Mouse (Mus musculus): ENCODE measurements around the gene Tspan11.

The Tspan11 gene

GRCm38 (mm10) chr6:127989624-127990212, 102.3 kb downstream of the Tspan11 start:
- peak; percentile 93 for DNase-seq (ENCODE audit: low read depth, low spot score)

DNA sequence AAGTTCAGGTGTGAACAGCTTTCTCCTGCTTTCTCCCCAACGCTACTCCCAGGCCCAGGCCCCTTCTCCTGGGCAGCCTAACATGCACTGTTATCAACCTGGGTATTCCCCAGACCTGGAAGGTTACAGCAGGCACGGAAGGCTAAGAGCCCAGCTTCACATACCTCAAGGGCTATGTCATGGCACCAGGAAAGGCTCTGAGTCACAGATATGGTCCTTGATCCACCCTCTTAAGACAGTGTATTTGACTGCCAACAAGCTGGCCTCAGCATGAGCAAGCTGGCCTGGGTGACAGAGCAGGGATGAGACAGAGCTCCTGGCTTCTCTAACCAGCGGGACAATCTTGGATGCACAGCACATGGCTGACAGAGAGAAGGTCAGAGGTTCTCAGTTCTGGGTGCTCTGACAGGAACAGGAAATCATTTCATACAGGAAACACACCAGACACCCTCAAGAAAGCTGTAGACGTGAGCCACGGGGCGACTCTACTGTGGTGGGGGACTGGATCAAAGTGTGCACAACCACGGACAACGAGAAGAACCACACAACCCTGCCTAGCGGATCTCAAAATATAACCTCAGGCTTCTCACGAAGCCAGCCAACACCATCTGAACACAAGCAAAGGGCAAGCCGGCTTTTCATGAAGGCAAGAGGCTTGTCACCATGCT, 104.3 kb downstream of the Tspan11 start:
- DNase-seq (ENCODE audit: low read depth, low spot score), result peak; percentile 84

GRCm38 (mm10) chr6:127992993-127993392, 105.6 kb downstream of the Tspan11 start:
- DNase-seq (ENCODE audit: low read depth, low spot score), result no peak

- DNase-seq (ENCODE audit: low read depth, low spot score), result no peak
These were observed 109.5 kb downstream of the Tspan11 start for GRCm38 (mm10) chr6:127996928-127997327.

- DNase-seq (ENCODE audit: low read depth, low spot score), result no peak
These were observed 111.7 kb downstream of the Tspan11 start for GRCm38 (mm10) chr6:127999118-127999517.

- DNase-seq (ENCODE audit: low read depth, low spot score), result no peak
These were observed 113.4 kb downstream of the Tspan11 start for GRCm38 (mm10) chr6:128000777-128001176.

GRCm38 (mm10) chr6:128001587-128001986, 114.2 kb downstream of the Tspan11 start:
- no peak for DNase-seq (ENCODE audit: low read depth, low spot score)

DNA sequence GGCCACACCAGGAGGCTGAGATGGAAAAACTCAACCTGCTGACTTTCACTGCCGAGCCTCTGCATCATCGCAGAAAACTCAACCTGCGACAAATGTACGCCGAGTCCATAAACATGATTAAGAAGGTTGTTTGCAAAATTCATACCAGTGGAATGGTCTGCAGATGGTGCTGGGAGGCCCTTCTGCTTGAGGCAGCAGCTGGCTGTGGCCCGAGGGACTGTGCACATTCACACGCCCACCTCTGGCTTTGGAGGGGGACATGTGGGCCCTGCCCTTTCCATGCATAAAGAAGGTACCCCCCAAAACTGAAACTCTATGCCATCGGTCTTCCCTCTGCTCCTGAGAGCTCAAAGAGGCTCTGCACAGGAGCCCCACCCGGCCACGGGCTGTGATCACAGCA, 114.7 kb downstream of the Tspan11 start:
- DNase-seq (ENCODE audit: low read depth, low spot score), result no peak

DNA sequence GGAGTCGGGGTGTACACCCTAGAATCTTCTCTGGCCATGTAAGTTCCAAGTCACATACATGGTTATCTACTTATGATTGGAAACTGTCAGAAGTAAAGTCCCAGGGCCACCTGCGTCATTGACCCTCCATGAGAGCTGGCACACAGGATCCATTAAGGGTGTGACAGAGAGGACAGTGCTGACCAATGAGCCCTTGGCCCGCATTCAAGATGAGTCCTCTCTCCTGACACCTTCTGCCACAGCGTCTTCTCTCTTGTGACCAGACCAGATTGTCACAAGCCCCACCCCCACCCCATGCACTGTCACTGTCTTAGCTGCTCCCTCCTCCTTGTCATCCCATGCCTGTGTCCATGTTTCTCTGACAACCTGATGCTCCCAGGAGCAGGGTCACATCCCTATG, 115.3 kb downstream of the Tspan11 start:
- DNase-seq (ENCODE audit: low read depth, low spot score), result no peak

GRCm38 (mm10) chr6:128003542-128003941, 116.2 kb downstream of the Tspan11 start:
- DNase-seq (ENCODE audit: low read depth, low spot score), result no peak
